Mouse (Mus musculus) retina, postnatal 7 days (tissue): Measurements from ENCODE around the gene Myocd.
A peak's percentile ranks its signal among the peaks of the same experiment; 100 is the strongest.

Experiments used
- DNase-seq: peaks from one replicate; pipeline ENCODE4 v3.0.0-alpha.2; 2012; ENCODE audit warnings: low read depth, low spot score

Myocd gene

GRCm38 (mm10) chr11:65214954-65215629, 54.7 kb downstream of the Myocd start:
- DNase-seq, result no peak

DNA sequence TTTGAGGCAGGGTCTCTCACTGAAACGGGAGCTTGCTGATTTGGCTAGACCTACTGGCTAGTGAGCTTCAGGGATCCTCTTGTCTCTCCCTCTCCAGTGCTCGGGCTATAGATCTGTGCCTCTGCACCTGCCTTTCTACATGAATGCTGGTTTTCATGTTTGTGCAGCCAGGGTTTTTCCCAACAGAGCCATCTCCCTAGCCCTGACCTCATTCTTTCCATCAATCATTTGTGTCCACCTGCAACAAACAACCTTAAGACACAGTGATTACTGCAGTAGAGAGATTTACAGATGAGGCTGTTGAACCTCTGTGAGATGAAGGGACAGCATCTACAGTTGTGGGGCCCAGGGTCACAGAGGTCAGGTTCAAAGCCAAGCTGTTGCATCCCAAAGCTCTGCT, 56.0 kb downstream of the Myocd start:
- no peak for DNase-seq

- DNase-seq, result no peak
These were observed 58.1 kb downstream of the Myocd start for GRCm38 (mm10) chr11:65211701-65212100.

GRCm38 (mm10) chr11:65209441-65209840, 60.3 kb downstream of the Myocd start:
- DNase-seq, result no peak

GRCm38 (mm10) chr11:65205306-65205705, 64.5 kb downstream of the Myocd start:
- DNase-seq, result no peak

- no peak for DNase-seq
These were observed 65.1 kb downstream of the Myocd start for GRCm38 (mm10) chr11:65204651-65205050.

GRCm38 (mm10) chr11:65203020-65203419, 66.8 kb downstream of the Myocd start:
- no peak for DNase-seq

DNA sequence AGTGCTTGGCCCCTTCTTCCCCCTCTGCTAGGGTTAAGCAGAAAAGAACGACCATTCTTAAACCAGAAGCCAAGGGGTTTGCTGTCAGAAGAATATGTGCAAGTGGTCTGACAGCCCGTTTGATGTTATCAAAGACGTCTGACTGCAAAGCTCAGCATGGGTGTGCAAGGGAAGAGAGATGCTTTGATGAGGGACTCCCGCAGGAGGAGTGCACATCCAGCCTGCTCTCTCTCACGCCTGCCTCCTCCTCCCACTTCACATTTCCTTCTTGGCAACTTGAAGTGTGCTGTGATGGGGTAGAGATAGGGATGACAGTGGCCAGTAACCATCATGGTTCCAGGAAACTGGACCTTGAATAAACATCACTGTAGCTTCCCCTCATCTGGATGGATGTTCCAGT, 67.6 kb downstream of the Myocd start:
- no peak for DNase-seq

DNA sequence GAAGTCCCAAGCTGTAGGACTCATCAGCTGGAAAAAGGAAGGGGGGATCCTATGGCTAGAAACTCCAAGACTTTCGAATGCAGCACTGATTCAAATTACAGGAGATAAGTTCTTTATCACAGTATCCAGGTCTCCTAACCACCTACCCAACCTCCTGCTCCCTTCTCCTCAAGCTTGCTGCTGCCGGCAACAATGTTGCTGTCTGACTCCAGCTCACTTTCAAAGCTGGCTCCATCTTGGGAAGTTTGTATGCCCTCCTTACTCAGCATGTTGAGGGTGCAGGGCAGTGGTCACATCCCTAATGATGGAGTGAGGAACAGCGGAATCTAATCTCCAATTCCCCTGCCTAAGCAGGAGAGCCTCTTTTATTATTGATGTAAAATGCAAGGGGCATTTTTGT, 71.8 kb downstream of the Myocd start:
- DNase-seq, result no peak

- DNase-seq, result peak; percentile 65
These were observed 72.5 kb downstream of the Myocd start for GRCm38 (mm10) chr11:65197280-65197679.

DNA sequence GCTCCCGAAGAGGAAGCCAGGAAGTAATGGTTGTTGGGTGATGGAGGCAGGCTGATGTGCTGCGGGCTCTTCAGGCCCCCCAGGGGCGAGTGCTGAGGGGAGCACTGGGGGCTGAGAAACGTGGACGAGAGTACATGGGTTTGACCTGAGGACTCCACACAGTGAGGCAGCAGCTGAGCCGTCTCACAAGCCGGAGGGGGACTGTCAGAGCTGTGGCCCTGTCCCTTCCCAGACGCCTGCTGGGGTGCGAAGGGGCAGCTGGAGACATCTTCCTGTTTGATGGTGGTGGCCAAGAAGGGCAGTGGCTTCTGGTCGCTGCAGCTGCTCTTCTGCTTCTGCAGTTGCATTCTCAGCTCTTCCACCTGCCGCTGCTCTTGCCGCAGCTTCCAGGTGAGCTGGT, 82.8 kb downstream of the Myocd start:
- DNase-seq, result no peak

DNA sequence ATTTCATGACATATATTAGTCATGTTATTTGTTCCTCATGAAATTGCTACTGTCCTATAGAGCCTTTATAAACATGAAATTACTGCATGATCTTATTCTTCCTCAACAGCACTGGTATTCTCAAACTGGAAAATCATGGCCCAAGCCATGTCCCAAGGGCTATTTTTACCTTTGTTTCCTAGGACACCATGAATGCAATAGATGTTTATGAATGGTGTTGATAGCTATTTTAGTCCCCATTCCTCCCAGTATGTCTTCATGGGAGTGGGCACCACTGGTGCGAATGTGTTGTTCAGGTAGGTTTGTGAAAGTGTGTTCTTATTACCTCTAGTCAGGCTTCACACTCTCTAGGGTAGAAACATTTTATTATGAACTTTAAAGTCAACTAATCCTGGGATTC, 84.7 kb downstream of the Myocd start:
- DNase-seq, result no peak

DNA sequence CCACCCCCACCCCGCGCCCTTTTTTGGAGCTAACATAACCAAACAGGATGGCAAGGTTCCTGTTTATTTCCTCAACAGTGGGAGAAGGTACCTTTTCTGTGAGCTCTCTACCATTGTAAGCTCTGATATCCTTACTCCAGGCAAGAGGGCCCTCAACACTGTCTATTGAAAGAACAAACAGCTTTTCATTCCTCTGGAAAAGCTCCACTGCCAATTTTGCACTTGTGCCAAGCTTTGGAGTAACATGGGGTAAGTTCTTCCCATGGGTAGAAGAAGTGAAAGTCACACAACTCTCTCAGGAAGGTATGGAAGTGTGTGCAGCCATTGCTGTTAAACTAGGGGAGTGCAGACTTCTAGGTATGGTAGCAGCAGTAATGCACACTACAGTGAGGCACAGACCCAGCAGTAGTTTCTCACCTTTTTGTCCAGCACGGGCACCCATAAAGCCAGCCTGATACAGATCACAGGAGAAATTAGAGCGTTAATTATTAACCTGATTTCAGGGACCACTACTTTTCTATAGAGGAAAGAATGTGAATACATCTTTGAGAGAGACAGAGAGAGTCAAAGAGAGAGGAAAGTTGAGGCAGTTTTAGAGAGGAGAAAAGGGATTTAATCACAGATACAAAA, 99.6 kb downstream of the Myocd start:
- DNase-seq, result no peak

GRCm38 (mm10) chr11:65162767-65163120, 107.0 kb downstream of the Myocd start, which contains the start of gene Arhgap44:
Gene Arhgap44 (minus strand): TSS chr11:65162961.
- DNase-seq, result peak; percentile 48

DNA sequence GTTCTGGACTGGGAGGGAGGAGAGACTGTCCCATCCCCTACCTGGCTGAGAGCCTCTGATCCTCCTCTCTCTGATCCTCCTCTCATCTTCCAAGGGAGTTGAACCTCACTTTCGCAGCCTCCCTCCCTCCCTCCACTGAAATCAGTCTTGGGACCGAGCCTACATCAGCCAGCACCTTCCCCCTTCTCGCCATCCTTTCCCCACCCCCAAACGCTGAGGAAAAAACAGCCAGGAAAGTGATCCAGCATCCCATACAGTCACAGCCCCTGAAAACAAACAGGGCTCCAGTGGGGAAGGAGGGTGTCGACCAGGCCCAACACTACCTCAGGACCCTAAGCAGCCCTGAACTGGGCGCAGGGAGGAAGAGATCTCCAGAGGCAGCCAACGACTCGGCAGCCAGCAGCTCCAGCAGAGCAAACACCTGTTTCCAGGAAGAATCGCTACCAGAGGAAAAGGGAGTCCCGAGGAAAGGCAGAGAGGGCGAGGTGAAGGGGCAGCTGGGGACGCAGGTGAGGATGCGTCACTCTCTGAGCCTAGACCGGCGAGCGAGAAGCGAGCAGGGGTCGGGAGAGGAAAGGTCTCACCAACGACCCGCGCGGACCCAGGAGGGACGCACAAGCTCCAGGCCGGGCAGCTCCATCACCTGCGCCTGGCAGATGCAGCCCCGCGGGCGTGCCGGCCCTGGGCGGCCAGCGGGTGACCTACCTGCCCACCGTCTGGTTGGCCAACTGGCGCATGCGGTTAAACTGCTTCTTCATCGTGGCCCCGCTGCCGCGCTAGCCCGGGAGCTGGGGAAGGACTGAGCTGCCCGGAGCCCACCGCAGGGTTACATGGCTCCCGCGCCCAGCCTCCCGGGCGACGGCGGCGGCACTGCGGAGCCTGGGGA, 107.7 kb downstream of the Myocd start:
- DNase-seq, result peak; percentile 4

DNA sequence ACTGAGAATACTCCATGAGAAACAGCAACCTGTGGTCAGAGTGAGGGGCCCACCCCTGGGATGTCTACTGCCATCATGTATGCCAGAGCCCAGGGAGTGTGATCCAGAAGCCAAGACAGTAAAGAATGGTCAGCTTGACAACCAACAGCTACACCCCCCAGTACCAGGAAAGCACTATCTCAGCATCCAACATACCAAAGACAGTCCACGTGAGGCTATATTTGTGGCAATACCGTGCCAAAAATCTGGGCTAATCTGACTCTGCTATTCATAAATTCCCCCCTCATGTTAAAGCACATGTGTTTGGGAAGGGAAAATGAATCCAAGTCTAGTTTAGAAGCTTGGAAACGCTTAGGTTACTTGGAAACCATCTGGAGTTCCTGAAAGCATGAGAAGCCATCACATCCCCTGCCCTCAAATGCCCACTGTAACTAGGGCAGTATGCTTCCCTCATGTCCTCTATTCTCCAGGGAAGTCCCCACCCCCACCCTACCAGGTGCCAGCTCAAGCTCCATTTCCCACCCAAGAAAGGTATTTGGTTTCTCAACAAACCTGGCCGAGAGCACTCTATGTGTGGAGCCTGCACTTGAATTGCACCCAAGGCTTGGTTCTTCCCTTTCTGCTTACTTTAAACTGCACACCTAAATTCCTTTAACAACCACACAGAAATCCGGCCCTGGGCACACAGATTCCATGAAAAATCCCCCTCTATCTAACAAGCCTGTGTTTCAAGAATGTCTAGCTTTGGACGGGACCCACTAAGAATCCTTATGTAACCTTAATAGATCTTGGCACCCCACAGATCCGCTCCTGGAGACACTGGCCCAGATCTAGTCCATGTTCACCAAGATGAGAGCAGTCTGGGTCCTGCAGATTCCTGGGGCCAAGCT, 108.6 kb downstream of the Myocd start:
- DNase-seq, result no peak

GRCm38 (mm10) chr11:65159791-65160190, 110.0 kb downstream of the Myocd start, which contains the start of gene 1700086D15Rik:
Gene 1700086D15Rik (minus strand): TSS chr11:65159891.
- no peak for DNase-seq

DNA sequence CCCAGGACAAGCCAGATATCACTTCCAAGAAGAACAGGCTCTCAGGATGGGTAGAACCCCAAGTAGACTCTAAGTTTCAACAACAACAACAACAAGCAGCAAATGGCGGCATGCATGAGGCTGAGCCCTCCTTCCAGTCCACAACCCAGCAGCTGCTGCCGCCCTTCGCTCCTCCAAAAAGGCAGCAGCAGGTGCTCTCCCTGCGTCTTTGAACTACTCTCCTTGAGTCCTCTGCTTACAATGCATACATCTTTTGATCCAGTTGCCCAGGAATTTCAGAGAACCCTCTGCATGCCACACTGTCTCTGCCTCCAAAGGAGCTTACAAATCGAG, 111.2 kb downstream of the Myocd start:
- DNase-seq, result no peak

- DNase-seq, result no peak
These were observed 111.7 kb downstream of the Myocd start for GRCm38 (mm10) chr11:65157966-65158657.

GRCm38 (mm10) chr11:65153006-65153405, 116.8 kb downstream of the Myocd start:
- no peak for DNase-seq

DNA sequence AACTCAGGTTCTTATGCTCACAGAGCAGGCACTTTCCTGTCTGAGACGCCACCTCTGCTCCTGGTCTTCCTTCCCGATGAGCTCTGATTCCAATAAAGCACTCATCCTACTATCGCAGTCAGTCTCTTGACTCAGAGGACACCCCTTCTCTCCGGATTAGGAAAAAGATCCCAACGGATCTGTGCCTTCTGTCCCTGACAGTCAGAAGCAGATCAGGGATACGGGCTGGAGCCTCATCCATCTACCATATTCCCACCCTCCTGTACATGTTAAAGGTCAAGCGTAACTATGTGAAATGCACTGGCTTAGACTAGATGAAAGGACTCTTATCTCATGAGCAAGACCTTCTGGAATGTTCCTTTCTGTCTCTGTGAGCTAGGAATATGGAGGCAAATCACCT, 121.3 kb downstream of the Myocd start:
- no peak for DNase-seq
